Mouse (Mus musculus) gastrocnemius, postnatal 10 days (tissue): ENCODE measurements at regions not wholly inside any gene's neighbourhood (a gene's known extent, or its start where the extent isn't known, plus 50 kb on each side); places are given as distances from the start of the nearest gene placed in this dataset.

Experiments used
- DNase-seq: peaks from one replicate; pipeline ENCODE4 v3.0.0; 2021; ENCODE audit warnings: mixed read lengths

GRCm38 (mm10) chr3:137482546-137482945, 138.9 kb upstream of the Ddit4l start:
- no peak for DNase-seq

GRCm38 (mm10) chr3:137482971-137483370, 138.4 kb upstream of the Ddit4l start:
- DNase-seq, result no peak

GRCm38 (mm10) chr3:137489592-137489991, 131.8 kb upstream of the Ddit4l start:
- no peak for DNase-seq

GRCm38 (mm10) chr3:137491508-137492019, 129.8 kb upstream of the Ddit4l start:
- no peak for DNase-seq

- no peak for DNase-seq
These were observed 123.1 kb upstream of the Ddit4l start for GRCm38 (mm10) chr3:137498343-137498742.

- DNase-seq, result no peak
These were observed 110.1 kb upstream of the Ddit4l start for GRCm38 (mm10) chr3:137511283-137511682.

GRCm38 (mm10) chr3:137512411-137512810, 109.0 kb upstream of the Ddit4l start:
- DNase-seq, result no peak

- DNase-seq, result peak; percentile 32
These were observed 108.4 kb upstream of the Ddit4l start for GRCm38 (mm10) chr3:137513026-137513425.

GRCm38 (mm10) chr3:137514238-137514637, 107.2 kb upstream of the Ddit4l start:
- no peak for DNase-seq

- no peak for DNase-seq
These were observed 104.0 kb upstream of the Ddit4l start for GRCm38 (mm10) chr3:137517433-137517832.

GRCm38 (mm10) chr3:137520191-137520590, 101.2 kb upstream of the Ddit4l start:
- DNase-seq, result no peak

GRCm38 (mm10) chr3:137525606-137526575, 95.5 kb upstream of the Ddit4l start:
- peak; percentile 32 for DNase-seq

GRCm38 (mm10) chr3:137529592-137529960, 91.8 kb upstream of the Ddit4l start:
- DNase-seq, result no peak

GRCm38 (mm10) chr3:137529961-137530609, 91.3 kb upstream of the Ddit4l start:
- no peak for DNase-seq

- no peak for DNase-seq
These were observed 79.7 kb upstream of the Ddit4l start for GRCm38 (mm10) chr3:137541666-137542065.

GRCm38 (mm10) chr3:137542343-137542742, 79.1 kb upstream of the Ddit4l start:
- DNase-seq, result no peak

- peak; percentile 12 for DNase-seq
These were observed 74.0 kb upstream of the Ddit4l start for GRCm38 (mm10) chr3:137547414-137547877.

GRCm38 (mm10) chr3:137547938-137548337, 73.5 kb upstream of the Ddit4l start:
- peak; percentile 40 for DNase-seq

GRCm38 (mm10) chr3:137550708-137551107, 70.7 kb upstream of the Ddit4l start:
- no peak for DNase-seq

- no peak for DNase-seq
These were observed 68.7 kb upstream of the Ddit4l start for GRCm38 (mm10) chr3:137552472-137553336.

GRCm38 (mm10) chr3:137560851-137561449, 60.5 kb upstream of the Ddit4l start:
- DNase-seq, result no peak

- peak; percentile 14 for DNase-seq
These were observed 59.4 kb upstream of the Ddit4l start for GRCm38 (mm10) chr3:137561986-137562385.
